Mouse (Mus musculus) midbrain, embryonic 10.5 days (tissue): ENCODE measurements at regions not wholly inside any gene's neighbourhood (a gene's known extent, or its start where the extent isn't known, plus 50 kb on each side); places are given as distances from the start of the nearest gene placed in this dataset. TPM values are rescaled to one million over a fixed set of nuclear protein-coding genes. Genes with fewer than 3 reads are reported as not detected.

Experiments used
- microRNA-seq: library from miRNA; unstranded; fragments of <30 nt; microRNA quantifications from one replicate; pipeline ENCODE4, GENCODE M21; 2017

Small RNA genes in the stretch of these regions (microRNA-seq; reads per million reads assigned to microRNA genes)
- gene Gm27760 = not detected
